Mouse (Mus musculus) myocyte (in vitro differentiated cells): ENCODE data around the gene Hsd17b13.

Experiments used
- E2F4 ChIP-seq: IDR thresholded peaks from one replicate; pipeline ENCODE4 v1.6.1; 2011; ENCODE audit warnings: mild to moderate bottlenecking, control low read depth, moderate library complexity; ENCODE audit not compliant: insufficient read depth
- MAX ChIP-seq: IDR thresholded peaks from one replicate; pipeline ENCODE4 v1.6.1; 2011; ENCODE audit warnings: low read depth, mild to moderate bottlenecking, control low read depth
- MYOG ChIP-seq, 3 experiments: IDR thresholded peaks; one replicate each; pipeline ENCODE4 v1.6.1; 2011; ENCODE audit warnings: control low read depth in 2 of 3, low read depth in 2 of 3, mild to moderate bottlenecking in 2 of 3; ENCODE audit not compliant: insufficient read length in 2 of 3, control insufficient read depth in 1 of 3, insufficient read depth in 1 of 3
- POLR2A ChIP-seq: IDR thresholded peaks from one replicate; pipeline ENCODE4 v1.6.1; 2011; ENCODE audit warnings: low read depth, mild to moderate bottlenecking, control low read depth, moderate library complexity; ENCODE audit not compliant: insufficient read length
- POLR2AphosphoS2 ChIP-seq: IDR thresholded peaks from one replicate; pipeline ENCODE4 v1.6.1; 2011; ENCODE audit warnings: low read depth, control low read depth; ENCODE audit not compliant: insufficient read length
- REST ChIP-seq: IDR thresholded peaks from one replicate; pipeline ENCODE4 v1.6.1; 2011; ENCODE audit warnings: mild to moderate bottlenecking, control low read depth, moderate library complexity; ENCODE audit not compliant: insufficient read depth, insufficient read length
- TCF12 ChIP-seq: IDR thresholded peaks from one replicate; pipeline ENCODE4 v1.6.1; 2011; ENCODE audit warnings: mild to moderate bottlenecking, control low read depth; ENCODE audit not compliant: poor library complexity, insufficient read depth, severe bottlenecking
- USF1 ChIP-seq: IDR thresholded peaks from one replicate; pipeline ENCODE4 v1.6.1; 2011; ENCODE audit warnings: low read depth, mild to moderate bottlenecking, control low read depth, moderate library complexity

GRCm38 (mm10) chr5:103977907-103978570, 829 bp upstream of the Hsd17b13 start:
- peak in 2 of 3 experiments; percentile 47 to 48 for TF ChIP-seq MYOG (IDR thresholded peaks at IDR 0.05; ENCODE audit: control insufficient read depth in 1 of 3, insufficient read depth in 1 of 3, insufficient read length in 2 of 3, low read depth in 2 of 3)
- TF ChIP-seq TCF12, result no peak
- no peak for TF ChIP-seq POLR2A
- no peak for TF ChIP-seq MAX
- no peak for TF ChIP-seq REST
- no peak for TF ChIP-seq E2F4
- no peak for TF ChIP-seq POLR2AphosphoS2
- TF ChIP-seq USF1, result no peak
